Mouse (Mus musculus) hindbrain, embryonic 13.5 days (tissue): Measurements from ENCODE around the gene Rinl. TPM values are rescaled to one million over a fixed set of nuclear protein-coding genes. Genes with fewer than 3 reads are reported as not detected.
A peak's percentile ranks its signal among the peaks of the same experiment; 100 is the strongest.

Source experiments
- ATAC-seq: fragments of 200-750 bp; cut with Nextera tagmentation; 2 replicates; pipeline ENCODE4 v1.8.0; 2017; ENCODE audit warnings: moderate TSS enrichment; ENCODE audit not compliant: low FRiP score
- H3K27ac ChIP-seq: fragments of 300-500 bp; sonication (generic); 2 replicates; pipeline ENCODE4 v1.5.1; 2015; ENCODE audit warnings: inconsistent platforms, mild to moderate bottlenecking, moderate library complexity
- H3K27me3 ChIP-seq: fragments of 300-500 bp; sonication (generic); 2 replicates; pipeline ENCODE4 v1.6.1; 2015; ENCODE audit warnings: mild to moderate bottlenecking, inconsistent platforms
- H3K36me3 ChIP-seq: fragments of 300-500 bp; sonication (generic); 2 replicates; pipeline ENCODE4 v1.6.1; 2015; ENCODE audit warnings: mild to moderate bottlenecking, inconsistent platforms
- H3K4me1 ChIP-seq: fragments of 300-500 bp; sonication (generic); replicated peaks from 2 replicates; pipeline ENCODE4 v1.6.1; 2015; ENCODE audit warnings: inconsistent platforms
- H3K4me2 ChIP-seq: fragments of 300-500 bp; sonication (generic); 2 replicates; pipeline ENCODE4 v1.6.1; 2015; ENCODE audit warnings: inconsistent platforms, mild to moderate bottlenecking, moderate library complexity
- H3K4me3 ChIP-seq: fragments of 300-500 bp; sonication (generic); 2 replicates; pipeline ENCODE4 v1.5.1; 2015; ENCODE audit warnings: mild to moderate bottlenecking, inconsistent platforms
- H3K9ac ChIP-seq: fragments of 300-500 bp; sonication (generic); 2 replicates; pipeline ENCODE4 v1.6.1; 2015; ENCODE audit warnings: mild to moderate bottlenecking, inconsistent platforms
- H3K9me3 ChIP-seq: fragments of 300-500 bp; sonication (generic); 2 replicates; pipeline ENCODE4 v1.6.1; 2016; ENCODE audit warnings: inconsistent platforms
- WGBS: fragments of 180-500 bp; shearing (Covaris S2); methylation state at CpG from one replicate; pipeline ENCODE4 v1.1.7; 2015; 5-methylcytosine and 5-hydroxymethylcytosine counted together
- polyA plus RNA-seq: library from polyadenylated mRNA; unstranded; fragments of >200 nt; fragmentation: Nextera tagmentation; extraction: Ambion mirVana; gene quantifications from 2 replicates; pipeline ENCODE4 v1.2.1, GENCODE M21; 2015

The Rinl gene
- polyA plus RNA-seq, 1 experiment from 2014 or later = 2.7 TPM

- H3K9me3 ChIP-seq = no peaks in the 10 kb centered on the region
- no peak for ATAC-seq
- H3K36me3 ChIP-seq = peaks cover 56% of the 10 kb centered on the region
- WGBS = 94% methylated on average over 9 of the region's 9 CpGs
- no peak overlapping the region for H3K27ac ChIP-seq
- H3K4me1 ChIP-seq = no peaks in the 10 kb centered on the region
- H3K4me2 ChIP-seq = no peak overlapping the region
- H3K27me3 ChIP-seq = no peaks in the 10 kb centered on the region
- no peak overlapping the region for H3K4me3 ChIP-seq
- H3K9ac ChIP-seq = no peak overlapping the region
These were observed 885 bp upstream of the Rinl start for GRCm38 (mm10) chr7:28787884-28788283.

- WGBS = 83% methylated on average over 3 of the region's 3 CpGs
- Histone ChIP-seq H3K36me3 (peaks cover 43% of the 10 kb centered on the region), H3K27ac (no peak overlapping the region), H3K4me2 (no peak overlapping the region), H3K4me3 (no peak overlapping the region), H3K9me3 (no peaks in the 10 kb centered on the region), H3K4me1 (no peaks in the 10 kb centered on the region), H3K9ac (no peak overlapping the region), H3K27me3 (no peaks in the 10 kb centered on the region)
- ATAC-seq = no peak
These were observed 466 bp downstream of the Rinl start for GRCm38 (mm10) chr7:28789235-28789634.

GRCm38 (mm10) chr7:28790066-28790806 lies 1.5 kb downstream of the Rinl start:
- WGBS = 53% methylated on average over 8 of the region's 8 CpGs
- H3K4me2 ChIP-seq = no peak overlapping the region
- H3K9ac ChIP-seq = no peak overlapping the region
- no peaks in the 10 kb centered on the region for H3K4me1 ChIP-seq
- no peak for ATAC-seq
- H3K27me3 ChIP-seq = no peaks in the 10 kb centered on the region
- H3K27ac ChIP-seq = no peak overlapping the region
- H3K4me3 ChIP-seq = no peak overlapping the region
- no peaks in the 10 kb centered on the region for H3K9me3 ChIP-seq
- H3K36me3 ChIP-seq = peaks cover 34% of the 10 kb centered on the region

- Histone ChIP-seq H3K4me2 (no peak overlapping the region), H3K4me3 (no peak overlapping the region), H3K27ac (no peak overlapping the region), H3K9me3 (no peaks in the 10 kb centered on the region), H3K9ac (no peak overlapping the region), H3K36me3 (peaks cover 19% of the 10 kb centered on the region), H3K27me3 (no peaks in the 10 kb centered on the region), H3K4me1 (peaks cover 4% of the 10 kb centered on the region)
- no peak for ATAC-seq
These were observed 2.9 kb downstream of the Rinl start for GRCm38 (mm10) chr7:28791706-28792105.

GRCm38 (mm10) chr7:28792391-28793185 lies 3.8 kb downstream of the Rinl start:
- Histone ChIP-seq H3K27ac (no peak overlapping the region), H3K9ac (no peak overlapping the region)
- WGBS = 84% methylated on average over 14 of the region's 14 CpGs

GRCm38 (mm10) chr7:28793834-28794233 lies 5.1 kb downstream of the Rinl start:
- WGBS = 32% methylated on average over 2 of the region's 2 CpGs
- no peak overlapping the region for H3K9ac ChIP-seq

More at GRCm38 (mm10) chr7:28792391-28793185, 3.8 kb downstream of the Rinl start:
- Histone ChIP-seq H3K36me3 (peaks cover 10% of the 10 kb centered on the region), H3K9me3 (no peaks in the 10 kb centered on the region), H3K27me3 (no peaks in the 10 kb centered on the region), H3K4me1 (peaks cover 8% of the 10 kb centered on the region), H3K4me3 (no peak overlapping the region), H3K4me2 (no peak overlapping the region)
- no peak for ATAC-seq

GRCm38 (mm10) chr7:28794496-28794895 lies 5.7 kb downstream of the Rinl start:
- H3K4me2 ChIP-seq = no peak overlapping the region
- no peaks in the 10 kb centered on the region for H3K9me3 ChIP-seq
- ATAC-seq = no peak
- no peak overlapping the region for H3K9ac ChIP-seq
- no peaks in the 10 kb centered on the region for H3K27me3 ChIP-seq
- H3K4me3 ChIP-seq = no peak overlapping the region
- no peaks in the 10 kb centered on the region for H3K36me3 ChIP-seq
- H3K27ac ChIP-seq = no peak overlapping the region
- WGBS = 92% methylated on average over 3 of the region's 3 CpGs
- peaks cover 8% of the 10 kb centered on the region for H3K4me1 ChIP-seq

More at GRCm38 (mm10) chr7:28793834-28794233, 5.1 kb downstream of the Rinl start:
- Histone ChIP-seq H3K4me3 (no peak overlapping the region), H3K36me3 (0 out of 2 replicates have a peak, but pooled peaks cover 2% of the 10 kb centered on the region), H3K27ac (no peak overlapping the region), H3K4me1 (peaks cover 8% of the 10 kb centered on the region), H3K9me3 (no peaks in the 10 kb centered on the region), H3K4me2 (no peak overlapping the region), H3K27me3 (no peaks in the 10 kb centered on the region)
- ATAC-seq = no peak

GRCm38 (mm10) chr7:28795832-28796231 lies 7.1 kb downstream of the Rinl start:
- Histone ChIP-seq H3K9ac (0 out of 2 replicates have a peak overlapping the region, but pooled peaks have one; percentile 53), H3K9me3 (no peaks in the 10 kb centered on the region), H3K27me3 (no peaks in the 10 kb centered on the region), H3K27ac (no peak overlapping the region), H3K4me2 (peak overlapping the region; percentile 45; the same call in 1 of the 2 replicates), H3K4me1 (peaks cover 8% of the 10 kb centered on the region), H3K4me3 (no peak overlapping the region), H3K36me3 (no peaks in the 10 kb centered on the region)
- WGBS = 77% methylated on average over 15 of the region's 15 CpGs
- no peak for ATAC-seq

GRCm38 (mm10) chr7:28796562-28796975 lies 7.8 kb downstream of the Rinl start:
- Histone ChIP-seq H3K27ac (no peak overlapping the region; the same call in 1 of the 2 replicates), H3K4me2 (peak overlapping the region; percentile 45), H3K36me3 (no peaks in the 10 kb centered on the region), H3K4me1 (peaks cover 8% of the 10 kb centered on the region), H3K9me3 (no peaks in the 10 kb centered on the region), H3K9ac (peak overlapping the region; percentile 53), H3K27me3 (no peaks in the 10 kb centered on the region), H3K4me3 (peak overlapping the region; percentile 9; the same call in 1 of the 2 replicates)
- ATAC-seq = peak; percentile 60
- 13% methylated on average over 32 of the region's 32 CpGs for WGBS

- H3K36me3 ChIP-seq = no peaks in the 10 kb centered on the region
- H3K27me3 ChIP-seq = no peaks in the 10 kb centered on the region
- H3K9me3 ChIP-seq = no peaks in the 10 kb centered on the region
- no peak overlapping the region for H3K4me2 ChIP-seq
- 95% methylated on average over 9 of the region's 9 CpGs for WGBS
- peaks cover 24% of the 10 kb centered on the region for H3K4me1 ChIP-seq
- ATAC-seq = no peak
- H3K9ac ChIP-seq = no peak overlapping the region
- no peak overlapping the region for H3K27ac ChIP-seq
- H3K4me3 ChIP-seq = no peak overlapping the region
These were observed 11.2 kb downstream of the Rinl start for GRCm38 (mm10) chr7:28799994-28800393.

GRCm38 (mm10) chr7:28801451-28801850 lies 12.7 kb downstream of the Rinl start:
- ATAC-seq = no peak
- no peak overlapping the region for H3K4me2 ChIP-seq
- H3K4me1 ChIP-seq = peaks cover 22% of the 10 kb centered on the region
- no peak overlapping the region for H3K9ac ChIP-seq
- no peaks in the 10 kb centered on the region for H3K27me3 ChIP-seq
- H3K4me3 ChIP-seq = no peak overlapping the region
- no peaks in the 10 kb centered on the region for H3K9me3 ChIP-seq
- no peaks in the 10 kb centered on the region for H3K36me3 ChIP-seq
- 82% methylated on average over 3 of the region's 3 CpGs for WGBS
- no peak overlapping the region for H3K27ac ChIP-seq

- peaks cover 16% of the 10 kb centered on the region for H3K4me1 ChIP-seq
- H3K27ac ChIP-seq = peak overlapping the region; percentile 70
- H3K4me2 ChIP-seq = no peak overlapping the region
- H3K9ac ChIP-seq = no peak overlapping the region
- H3K9me3 ChIP-seq = no peaks in the 10 kb centered on the region
- no peak overlapping the region for H3K4me3 ChIP-seq
- no peak for ATAC-seq
- no peaks in the 10 kb centered on the region for H3K27me3 ChIP-seq
- H3K36me3 ChIP-seq = no peaks in the 10 kb centered on the region
- WGBS = 30% methylated on average over 10 of the region's 10 CpGs
These were observed 13.3 kb downstream of the Rinl start for GRCm38 (mm10) chr7:28801901-28802670.
